Mouse (Mus musculus) testis, adult 2 months (tissue): ENCODE data around the gene Cidec.

Source experiments
- CTCF ChIP-seq: fragments of 200-500 bp; IDR thresholded peaks from 2 replicates; pipeline ENCODE4 v1.5.1; 2012; ENCODE audit warnings: low read depth, mild to moderate bottlenecking, inconsistent platforms, low read length, moderate library complexity; ENCODE audit not compliant: control insufficient read depth, insufficient read depth, insufficient replicate concordance
- POLR2A ChIP-seq: fragments of 200-500 bp; IDR thresholded peaks from 2 replicates; pipeline ENCODE4 v1.6.1; 2012; ENCODE audit warnings: low read depth, mild to moderate bottlenecking, inconsistent platforms, low read length, moderate library complexity; ENCODE audit not compliant: control insufficient read depth

- TF ChIP-seq POLR2A (no peak), CTCF (peak; percentile 77; the same call in 1 of the 2 replicates)
These were observed 33.5 kb upstream of the Cidec start for GRCm38 (mm10) chr6:113469021-113469420.
